Mouse (Mus musculus): ENCODE data around the gene Ift122. TPM values are rescaled to one million over a fixed set of nuclear protein-coding genes. Genes with fewer than 3 reads are reported as not detected.

Gene Ift122
- total RNA-seq, 2 experiments from 2014 or later = 24.0 to 25.9 TPM

Other genes with a start within 250 kb of the Ift122 start
- gene Raf1, start 176.8 kb upstream of the Ift122 start, total RNA-seq (2021) = 100 to 1,000 TPM; 114 to 123 TPM
- gene Tmem40, start 91.1 kb upstream of the Ift122 start, total RNA-seq (2021) = under 1 TPM; 0.38 to 0.87 TPM
- 1 to 10 TPM; 5.6 to 6.1 TPM for gene Cand2, start 78.9 kb upstream of the Ift122 start, total RNA-seq (2021)
- 100 to 1,000 TPM; 566 to 632 TPM for gene Rpl32, start 44.7 kb upstream of the Ift122 start, total RNA-seq (2021)
- gene Efcab12, start 15.1 kb upstream of the Ift122 start, total RNA-seq (2021) = 1 to 10 TPM; 2.9 to 3.5 TPM
- 1 to 10 TPM; 5.0 to 6.2 TPM for gene Mbd4, start 99 bp upstream of the Ift122 start, total RNA-seq (2021)
- gene Rho, start 78.3 kb downstream of the Ift122 start, total RNA-seq (2021) = under 1 TPM; 0.27 TPM
- not detected for gene H1foo, start 91.5 kb downstream of the Ift122 start, total RNA-seq (2021)
- gene Plxnd1, start 141.5 kb downstream of the Ift122 start, total RNA-seq (2021) = 10 to 100 TPM; 73.2 to 73.5 TPM